Mouse (Mus musculus) embryonic facial prominence, embryonic 11.5 days (tissue): ENCODE measurements around the gene Galnt10. TPM values are rescaled to one million over a fixed set of nuclear protein-coding genes. Genes with fewer than 3 reads are reported as not detected.

Source experiments
- ATAC-seq: fragments of 200-750 bp; cut with Nextera tagmentation; replicated peaks from 2 replicates; pipeline ENCODE4 v1.8.0; 2017; ENCODE audit warnings: low read depth; ENCODE audit not compliant: insufficient number of reproducible peaks, low FRiP score, low TSS enrichment
- DNase-seq: peaks from one replicate; pipeline ENCODE4 v3.0.0-alpha.2; 2015; ENCODE audit warnings: low spot score
- H3K27ac ChIP-seq: fragments of 300-500 bp; sonication (generic); replicated peaks from 2 replicates; pipeline ENCODE4 v1.5.1; 2014; ENCODE audit warnings: mild to moderate bottlenecking, low read depth, low read length, control low read depth
- H3K27me3 ChIP-seq: fragments of 300-500 bp; sonication (generic); 2 replicates; pipeline ENCODE4 v1.6.1; 2014; ENCODE audit warnings: mild to moderate bottlenecking, low read length, moderate library complexity, mixed read lengths; ENCODE audit not compliant: control insufficient read depth, insufficient read depth
- H3K36me3 ChIP-seq: fragments of 300-500 bp; sonication (generic); replicated peaks from 2 replicates; pipeline ENCODE4 v1.6.1; 2014; ENCODE audit warnings: low read depth, mild to moderate bottlenecking, low read length, moderate library complexity, mixed read lengths; ENCODE audit not compliant: control insufficient read depth, insufficient read depth
- H3K4me1 ChIP-seq: fragments of 300-500 bp; sonication (generic); 2 replicates; pipeline ENCODE4 v1.6.1; 2014; ENCODE audit warnings: low read length, mixed read lengths; ENCODE audit not compliant: control insufficient read depth, insufficient read depth
- H3K4me2 ChIP-seq: fragments of 300-500 bp; sonication (generic); 2 replicates; pipeline ENCODE4 v1.6.1; 2014; ENCODE audit warnings: low read depth, mild to moderate bottlenecking, control low read depth, low read length, moderate library complexity
- H3K4me3 ChIP-seq: fragments of 300-500 bp; sonication (generic); 2 replicates; pipeline ENCODE4 v1.5.1; 2014; ENCODE audit warnings: low read depth, low read length, control low read depth
- H3K9ac ChIP-seq: fragments of 300-500 bp; sonication (generic); replicated peaks from 2 replicates; pipeline ENCODE4 v1.6.1; 2014; ENCODE audit warnings: mild to moderate bottlenecking, control low read depth, low read length
- H3K9me3 ChIP-seq: fragments of 300-500 bp; sonication (generic); replicated peaks from 2 replicates; pipeline ENCODE4 v1.6.1; 2016; ENCODE audit warnings: mild to moderate bottlenecking, low read length, inconsistent platforms, mixed read lengths; ENCODE audit not compliant: control insufficient read depth
- WGBS: fragments of 180-500 bp; shearing (Covaris S2); extraction: QIAGEN DNeasy Blood & Tissue Kit; methylation state at CpG from one replicate; pipeline ENCODE4 v1.1.7; 2014; 5-methylcytosine and 5-hydroxymethylcytosine counted together
- polyA plus RNA-seq: library from polyadenylated mRNA; unstranded; fragments of >200 nt; fragmentation: Nextera tagmentation; extraction: Ambion mirVana; gene quantifications from 2 replicates; pipeline ENCODE4 v1.2.1, GENCODE M21; 2014

The Galnt10 gene
- polyA plus RNA-seq, 1 experiment from 2014 or later: 12.4 TPM

GRCm38 (mm10) chr11:57650867-57651266 lies 5.6 kb downstream of the Galnt10 start:
- Histone ChIP-seq H3K27ac (no peak overlapping the region), H3K4me2 (no peak overlapping the region), H3K27me3 (no peaks in the 10 kb centered on the region), H3K4me3 (no peak overlapping the region), H3K9ac (no peak overlapping the region), H3K9me3 (no peaks in the 10 kb centered on the region), H3K36me3 (no peaks in the 10 kb centered on the region), H3K4me1 (peaks cover 3% of the 10 kb centered on the region)
- ATAC-seq (no peak), DNase-seq (no peak)
- WGBS: 58% methylated on average over 2 of the region's 2 CpGs

GRCm38 (mm10) chr11:57651281-57651810 lies 6.1 kb downstream of the Galnt10 start:
- no peaks in the 10 kb centered on the region for H3K36me3 ChIP-seq
- H3K4me1 ChIP-seq: peaks cover 3% of the 10 kb centered on the region; the same call in 1 of the 2 replicates
- H3K9me3 ChIP-seq: no peaks in the 10 kb centered on the region
- no peak overlapping the region for H3K27ac ChIP-seq
- ATAC-seq (no peak), DNase-seq (no peak)
- H3K4me3 ChIP-seq: no peak overlapping the region
- no peaks in the 10 kb centered on the region for H3K27me3 ChIP-seq
- WGBS: 45% methylated on average over 15 of the region's 15 CpGs
- no peak overlapping the region for H3K4me2 ChIP-seq
- no peak overlapping the region for H3K9ac ChIP-seq

GRCm38 (mm10) chr11:57652206-57652922 lies 7.1 kb downstream of the Galnt10 start:
- H3K27ac ChIP-seq: no peak overlapping the region
- peaks cover 3% of the 10 kb centered on the region; the same call in 1 of the 2 replicates for H3K4me1 ChIP-seq
- WGBS: 62% methylated on average over 23 of the region's 23 CpGs

GRCm38 (mm10) chr11:57652923-57653660 lies 7.8 kb downstream of the Galnt10 start:
- Histone ChIP-seq H3K9me3 (no peaks in the 10 kb centered on the region), H3K4me3 (no peak overlapping the region), H3K27ac (no peak overlapping the region), H3K4me1 (peaks cover 3% of the 10 kb centered on the region; the same call in 1 of the 2 replicates), H3K4me2 (no peak overlapping the region), H3K27me3 (no peaks in the 10 kb centered on the region), H3K9ac (no peak overlapping the region), H3K36me3 (no peaks in the 10 kb centered on the region)
- 85% methylated on average over 14 of the region's 14 CpGs for WGBS
- DNase-seq (no peak), ATAC-seq (no peak)

More at GRCm38 (mm10) chr11:57652206-57652922, 7.1 kb downstream of the Galnt10 start:
- Histone ChIP-seq H3K9ac (no peak overlapping the region), H3K27me3 (no peaks in the 10 kb centered on the region), H3K4me2 (no peak overlapping the region), H3K9me3 (no peaks in the 10 kb centered on the region), H3K4me3 (no peak overlapping the region), H3K36me3 (no peaks in the 10 kb centered on the region)
- DNase-seq (no peak), ATAC-seq (no peak)

GRCm38 (mm10) chr11:57653796-57654195 lies 8.6 kb downstream of the Galnt10 start:
- no peak overlapping the region for H3K4me3 ChIP-seq
- ATAC-seq (no peak), DNase-seq (no peak)
- no peaks in the 10 kb centered on the region for H3K27me3 ChIP-seq
- 73% methylated on average over 5 of the region's 5 CpGs for WGBS
- no peaks in the 10 kb centered on the region for H3K36me3 ChIP-seq
- H3K27ac ChIP-seq: no peak overlapping the region
- peaks cover 3% of the 10 kb centered on the region; the same call in 1 of the 2 replicates for H3K4me1 ChIP-seq
- no peaks in the 10 kb centered on the region for H3K9me3 ChIP-seq
- no peak overlapping the region for H3K9ac ChIP-seq
- H3K4me2 ChIP-seq: no peak overlapping the region

- no peak for ATAC-seq
- H3K36me3 ChIP-seq: no peaks in the 10 kb centered on the region
- H3K9me3 ChIP-seq: no peaks in the 10 kb centered on the region
- H3K4me3 ChIP-seq: no peak overlapping the region
- no peak overlapping the region for H3K9ac ChIP-seq
- DNase-seq: no peak
- no peaks in the 10 kb centered on the region for H3K27me3 ChIP-seq
- H3K27ac ChIP-seq: no peak overlapping the region
- WGBS: 48% methylated on average over 4 of the region's 4 CpGs
- H3K4me1 ChIP-seq: peaks cover 3% of the 10 kb centered on the region; the same call in 1 of the 2 replicates
- H3K4me2 ChIP-seq: no peak overlapping the region
These were observed 9.1 kb downstream of the Galnt10 start for GRCm38 (mm10) chr11:57654386-57654785.

GRCm38 (mm10) chr11:57654977-57655397 lies 9.7 kb downstream of the Galnt10 start:
- Histone ChIP-seq H3K27ac (no peak overlapping the region), H3K9ac (no peak overlapping the region), H3K27me3 (no peaks in the 10 kb centered on the region), H3K4me2 (no peak overlapping the region), H3K9me3 (no peaks in the 10 kb centered on the region), H3K36me3 (no peaks in the 10 kb centered on the region), H3K4me1 (peaks cover 3% of the 10 kb centered on the region; the same call in 1 of the 2 replicates), H3K4me3 (no peak overlapping the region)
- ATAC-seq: peak; percentile 50
- no peak for DNase-seq
- 35% methylated on average over 5 of the region's 5 CpGs for WGBS
